Mouse (Mus musculus): ENCODE measurements at regions not wholly inside any gene's neighbourhood (a gene's known extent, or its start where the extent isn't known, plus 50 kb on each side); places are given as distances from the start of the nearest gene placed in this dataset.

- Histone ChIP-seq H3K4me1 (ENCODE audit: control insufficient read depth, insufficient read depth, low read length) (no peaks in the 10 kb centered on the region), H3K36me3 (ENCODE audit: control insufficient read depth, insufficient read depth, low read length) (no peaks in the 10 kb centered on the region), H3K27me3 (replicated peaks; ENCODE audit: control insufficient read depth, insufficient read depth, low read length) (no peaks in the 10 kb centered on the region), H3K27ac (replicated peaks; ENCODE audit: low read depth, low read length) (no peak overlapping the region), H3K4me3 (ENCODE audit: low read depth, low read length) (no peak overlapping the region), H3K9ac (ENCODE audit: low read depth, low read length) (no peak overlapping the region), H3K9me3 (ENCODE audit: control insufficient read depth, low read length) (peaks cover 8% of the 10 kb centered on the region), H3K4me2 (ENCODE audit: low read depth, low read length) (no peak overlapping the region)
- 89% methylated on average over 3 of the region's 3 CpGs for WGBS
- ATAC-seq (ENCODE audit: low read depth) (no peak), DNase-seq (ENCODE audit: low spot score) (no peak)
These were observed 112.1 kb downstream of the Matn1 start for GRCm38 (mm10) chr4:131056293-131056692.

- Histone ChIP-seq H3K9me3 (ENCODE audit: control insufficient read depth, low read length) (no peaks in the 10 kb centered on the region), H3K27ac (replicated peaks; ENCODE audit: low read depth, low read length) (no peak overlapping the region), H3K4me1 (ENCODE audit: control insufficient read depth, insufficient read depth, low read length) (no peaks in the 10 kb centered on the region), H3K9ac (ENCODE audit: low read depth, low read length) (no peak overlapping the region), H3K4me2 (ENCODE audit: low read depth, low read length) (no peak overlapping the region), H3K27me3 (replicated peaks; ENCODE audit: control insufficient read depth, insufficient read depth, low read length) (no peaks in the 10 kb centered on the region), H3K4me3 (ENCODE audit: low read depth, low read length) (no peak overlapping the region), H3K36me3 (ENCODE audit: control insufficient read depth, insufficient read depth, low read length) (no peaks in the 10 kb centered on the region)
- 60% methylated on average over 7 of the region's 7 CpGs for WGBS
- no peak for ATAC-seq (ENCODE audit: low read depth)
- DNase-seq (ENCODE audit: low spot score) = no peak
These were observed 115.4 kb downstream of the Matn1 start for GRCm38 (mm10) chr4:131059572-131059971.

- 33% methylated on average over 1 of the region's 1 CpGs for WGBS
- Histone ChIP-seq H3K9me3 (ENCODE audit: control insufficient read depth, low read length) (no peaks in the 10 kb centered on the region), H3K36me3 (ENCODE audit: control insufficient read depth, insufficient read depth, low read length) (no peaks in the 10 kb centered on the region), H3K27me3 (replicated peaks; ENCODE audit: control insufficient read depth, insufficient read depth, low read length) (no peaks in the 10 kb centered on the region), H3K27ac (replicated peaks; ENCODE audit: low read depth, low read length) (no peak overlapping the region), H3K4me2 (ENCODE audit: low read depth, low read length) (no peak overlapping the region), H3K4me3 (ENCODE audit: low read depth, low read length) (no peak overlapping the region), H3K9ac (ENCODE audit: low read depth, low read length) (no peak overlapping the region), H3K4me1 (ENCODE audit: control insufficient read depth, insufficient read depth, low read length) (no peaks in the 10 kb centered on the region)
- DNase-seq (ENCODE audit: low spot score) (no peak), ATAC-seq (ENCODE audit: low read depth) (no peak)
These were observed 116.1 kb downstream of the Matn1 start for GRCm38 (mm10) chr4:131060191-131060680.

GRCm38 (mm10) chr4:131060706-131061105 lies 116.5 kb downstream of the Matn1 start:
- no peak overlapping the region for H3K27ac ChIP-seq (replicated peaks; ENCODE audit: low read depth, low read length)
- no peak overlapping the region for H3K4me2 ChIP-seq (ENCODE audit: low read depth, low read length)
- H3K4me1 ChIP-seq (ENCODE audit: control insufficient read depth, insufficient read depth, low read length) = no peaks in the 10 kb centered on the region
- peak; percentile 42 for DNase-seq (ENCODE audit: low spot score)
- no peak overlapping the region for H3K9ac ChIP-seq (ENCODE audit: low read depth, low read length)
- peak; percentile 86; the same call in 1 of the 2 replicates for ATAC-seq (ENCODE audit: low read depth)
- H3K9me3 ChIP-seq (ENCODE audit: control insufficient read depth, low read length) = no peaks in the 10 kb centered on the region
- no peak overlapping the region for H3K4me3 ChIP-seq (ENCODE audit: low read depth, low read length)
- H3K36me3 ChIP-seq (ENCODE audit: control insufficient read depth, insufficient read depth, low read length) = no peaks in the 10 kb centered on the region
- 13% methylated on average over 2 of the region's 2 CpGs for WGBS
- H3K27me3 ChIP-seq (replicated peaks; ENCODE audit: control insufficient read depth, insufficient read depth, low read length) = no peaks in the 10 kb centered on the region

DNA sequence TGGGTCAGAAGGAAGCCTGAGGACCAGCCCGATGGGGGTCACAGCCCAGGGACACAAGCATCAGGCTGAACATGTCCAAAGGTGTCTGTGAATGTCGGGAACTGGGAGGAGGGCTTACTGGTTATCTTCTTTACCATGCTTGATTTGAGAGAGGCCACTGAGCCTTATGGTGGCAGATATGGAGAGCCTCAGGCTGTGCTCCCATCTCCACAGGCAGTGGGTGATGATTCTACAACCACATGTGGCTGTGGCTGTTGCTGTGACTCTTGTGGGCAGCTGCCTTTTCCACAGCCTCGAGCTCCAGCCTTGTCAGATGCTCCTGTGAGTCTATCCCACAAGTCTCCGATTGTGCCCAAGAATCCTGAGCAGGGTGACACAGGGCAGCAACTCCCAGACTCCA lies 118.4 kb downstream of the Matn1 start:
- Histone ChIP-seq H3K27ac (replicated peaks; ENCODE audit: low read depth, low read length) (no peak overlapping the region), H3K4me3 (ENCODE audit: low read depth, low read length) (no peak overlapping the region), H3K9ac (ENCODE audit: low read depth, low read length) (no peak overlapping the region), H3K27me3 (replicated peaks; ENCODE audit: control insufficient read depth, insufficient read depth, low read length) (no peaks in the 10 kb centered on the region), H3K9me3 (ENCODE audit: control insufficient read depth, low read length) (no peaks in the 10 kb centered on the region), H3K4me2 (ENCODE audit: low read depth, low read length) (no peak overlapping the region), H3K36me3 (ENCODE audit: control insufficient read depth, insufficient read depth, low read length) (no peaks in the 10 kb centered on the region), H3K4me1 (ENCODE audit: control insufficient read depth, insufficient read depth, low read length) (no peaks in the 10 kb centered on the region)
- DNase-seq (ENCODE audit: low spot score) (no peak), ATAC-seq (ENCODE audit: low read depth) (no peak)
- 77% methylated on average over 4 of the region's 4 CpGs for WGBS

- Histone ChIP-seq H3K27ac (replicated peaks; ENCODE audit: low read depth, low read length) (no peak overlapping the region), H3K27me3 (replicated peaks; ENCODE audit: control insufficient read depth, insufficient read depth, low read length) (no peaks in the 10 kb centered on the region), H3K4me3 (ENCODE audit: low read depth, low read length) (no peak overlapping the region), H3K4me2 (ENCODE audit: low read depth, low read length) (no peak overlapping the region), H3K4me1 (ENCODE audit: control insufficient read depth, insufficient read depth, low read length) (no peaks in the 10 kb centered on the region), H3K9me3 (ENCODE audit: control insufficient read depth, low read length) (no peaks in the 10 kb centered on the region), H3K9ac (ENCODE audit: low read depth, low read length) (no peak overlapping the region), H3K36me3 (ENCODE audit: control insufficient read depth, insufficient read depth, low read length) (no peaks in the 10 kb centered on the region)
- ATAC-seq (ENCODE audit: low read depth) (no peak), DNase-seq (ENCODE audit: low spot score) (no peak)
- WGBS = 56% methylated on average over 8 of the region's 8 CpGs
These were observed 122.2 kb downstream of the Matn1 start for GRCm38 (mm10) chr4:131066186-131066939.

GRCm38 (mm10) chr4:131070566-131070965 lies 126.4 kb downstream of the Matn1 start:
- Histone ChIP-seq H3K4me1 (ENCODE audit: control insufficient read depth, insufficient read depth, low read length) (no peaks in the 10 kb centered on the region), H3K36me3 (ENCODE audit: control insufficient read depth, insufficient read depth, low read length) (no peaks in the 10 kb centered on the region), H3K4me3 (ENCODE audit: low read depth, low read length) (no peak overlapping the region), H3K9me3 (ENCODE audit: control insufficient read depth, low read length) (no peaks in the 10 kb centered on the region), H3K4me2 (ENCODE audit: low read depth, low read length) (no peak overlapping the region), H3K9ac (ENCODE audit: low read depth, low read length) (no peak overlapping the region), H3K27me3 (replicated peaks; ENCODE audit: control insufficient read depth, insufficient read depth, low read length) (no peaks in the 10 kb centered on the region), H3K27ac (replicated peaks; ENCODE audit: low read depth, low read length) (no peak overlapping the region)
- DNase-seq (ENCODE audit: low spot score) (no peak), ATAC-seq (ENCODE audit: low read depth) (no peak)

GRCm38 (mm10) chr4:131072623-131073022 lies 128.4 kb downstream of the Matn1 start:
- 88% methylated on average over 2 of the region's 2 CpGs for WGBS
- Histone ChIP-seq H3K27me3 (replicated peaks; ENCODE audit: control insufficient read depth, insufficient read depth, low read length) (no peaks in the 10 kb centered on the region), H3K36me3 (ENCODE audit: control insufficient read depth, insufficient read depth, low read length) (no peaks in the 10 kb centered on the region), H3K4me1 (ENCODE audit: control insufficient read depth, insufficient read depth, low read length) (no peaks in the 10 kb centered on the region), H3K27ac (replicated peaks; ENCODE audit: low read depth, low read length) (no peak overlapping the region), H3K4me3 (ENCODE audit: low read depth, low read length) (no peak overlapping the region), H3K9ac (ENCODE audit: low read depth, low read length) (no peak overlapping the region), H3K9me3 (ENCODE audit: control insufficient read depth, low read length) (no peaks in the 10 kb centered on the region), H3K4me2 (ENCODE audit: low read depth, low read length) (no peak overlapping the region)
- no peak for DNase-seq (ENCODE audit: low spot score)
- ATAC-seq (ENCODE audit: low read depth) = no peak

- Histone ChIP-seq H3K4me1 (ENCODE audit: control insufficient read depth, insufficient read depth, low read length) (no peaks in the 10 kb centered on the region), H3K27ac (replicated peaks; ENCODE audit: low read depth, low read length) (no peak overlapping the region), H3K9ac (ENCODE audit: low read depth, low read length) (no peak overlapping the region), H3K36me3 (ENCODE audit: control insufficient read depth, insufficient read depth, low read length) (no peaks in the 10 kb centered on the region), H3K27me3 (replicated peaks; ENCODE audit: control insufficient read depth, insufficient read depth, low read length) (no peaks in the 10 kb centered on the region), H3K9me3 (ENCODE audit: control insufficient read depth, low read length) (no peaks in the 10 kb centered on the region), H3K4me2 (ENCODE audit: low read depth, low read length) (no peak overlapping the region), H3K4me3 (ENCODE audit: low read depth, low read length) (no peak overlapping the region)
- DNase-seq (ENCODE audit: low spot score) = no peak
- 30% methylated on average over 8 of the region's 8 CpGs for WGBS
- ATAC-seq (ENCODE audit: low read depth) = no peak
These were observed 129.2 kb downstream of the Matn1 start for GRCm38 (mm10) chr4:131073420-131073819.

All from embryonic facial prominence, embryonic 14.5 days (tissue).